Mouse (Mus musculus): ENCODE measurements around the gene Asb8. TPM values are rescaled to one million over a fixed set of nuclear protein-coding genes. Genes with fewer than 3 reads are reported as not detected.

The Asb8 gene
- polyA plus RNA-seq, 1 experiment from 2014 or later = 31.3 TPM

GRCm38 (mm10) chr15:98092372-98093120 lies 72.9 kb downstream of the Asb8 start, which contains the start of gene Pfkm:
Pfkm (plus strand) TSS chr15:98092589.
- under 1% methylated on average over 30 of the region's 30 CpGs for WGBS
- peak within 1 kb of the TSS; percentile 90 for H3K4me3 ChIP-seq (ENCODE audit: low read depth, low read length)
- no peaks in the 10 kb centered on the region for H3K9me3 ChIP-seq (ENCODE audit: control insufficient read depth, low read length)
- H3K4me2 ChIP-seq (replicated peaks; ENCODE audit: low read depth) = peak within 1 kb of the TSS; percentile 77
- H3K4me1 ChIP-seq (replicated peaks; ENCODE audit: control insufficient read depth, insufficient read depth) = peaks cover 4% of the 10 kb centered on the region
- no peak for ATAC-seq (ENCODE audit: low FRiP score, low TSS enrichment)
- no peaks in the 10 kb centered on the region for H3K27me3 ChIP-seq (ENCODE audit: control insufficient read depth, insufficient read depth, low read length)
- DNase-seq (ENCODE audit: low spot score) = no peak
- peak within 1 kb of the TSS; percentile 95 for H3K27ac ChIP-seq (replicated peaks)
- TF ChIP-seq CTCF (IDR thresholded peaks at IDR 0.05; ENCODE audit: low read depth) = no peak
- TF ChIP-seq EP300 (optimal IDR thresholded peaks at IDR 0.05) = no peak
- no peaks in the 10 kb centered on the region for H3K36me3 ChIP-seq (ENCODE audit: control insufficient read depth, insufficient read depth, low read length)
- H3K9ac ChIP-seq (ENCODE audit: low read length) = peak within 1 kb of the TSS; percentile 96

GRCm38 (mm10) chr15:98091841-98092240 lies 73.6 kb downstream of the Asb8 start:
- H3K4me1 ChIP-seq (replicated peaks; ENCODE audit: control insufficient read depth, insufficient read depth) = peaks cover 4% of the 10 kb centered on the region
- ATAC-seq (ENCODE audit: low FRiP score, low TSS enrichment) (no peak), DNase-seq (ENCODE audit: low spot score) (no peak)
- no peak overlapping the region for H3K27ac ChIP-seq (replicated peaks)
- peak overlapping the region; percentile 77 for H3K4me2 ChIP-seq (replicated peaks; ENCODE audit: low read depth)
- TF ChIP-seq CTCF (IDR thresholded peaks at IDR 0.05; ENCODE audit: low read depth) = no peak
- TF ChIP-seq EP300 (optimal IDR thresholded peaks at IDR 0.05) = peak; percentile 40
- H3K9ac ChIP-seq (ENCODE audit: low read length) = 0 out of 2 replicates have a peak overlapping the region, but pooled peaks have one; percentile 23
- no peaks in the 10 kb centered on the region for H3K27me3 ChIP-seq (ENCODE audit: control insufficient read depth, insufficient read depth, low read length)
- WGBS = 10% methylated on average over 4 of the region's 4 CpGs
- no peaks in the 10 kb centered on the region for H3K36me3 ChIP-seq (ENCODE audit: control insufficient read depth, insufficient read depth, low read length)
- peak overlapping the region; percentile 90; the same call in 1 of the 2 replicates for H3K4me3 ChIP-seq (ENCODE audit: low read depth, low read length)
- no peaks in the 10 kb centered on the region for H3K9me3 ChIP-seq (ENCODE audit: control insufficient read depth, low read length)

- Histone ChIP-seq H3K4me3 (ENCODE audit: low read depth, low read length) (no peak overlapping the region), H3K9ac (ENCODE audit: low read length) (no peak overlapping the region), H3K36me3 (ENCODE audit: control insufficient read depth, insufficient read depth, low read length) (0 out of 2 replicates have a peak, but pooled peaks cover 2% of the 10 kb centered on the region), H3K27me3 (ENCODE audit: control insufficient read depth, insufficient read depth, low read length) (no peaks in the 10 kb centered on the region), H3K4me2 (replicated peaks; ENCODE audit: low read depth) (no peak overlapping the region), H3K27ac (replicated peaks) (no peak overlapping the region), H3K9me3 (ENCODE audit: control insufficient read depth, low read length) (no peaks in the 10 kb centered on the region), H3K4me1 (replicated peaks; ENCODE audit: control insufficient read depth, insufficient read depth) (peaks cover 4% of the 10 kb centered on the region)
- 71% methylated on average over 9 of the region's 9 CpGs for WGBS
- TF ChIP-seq CTCF (IDR thresholded peaks at IDR 0.05; ENCODE audit: low read depth) = peak; percentile 74
- TF ChIP-seq EP300 (optimal IDR thresholded peaks at IDR 0.05) = no peak
- no peak for ATAC-seq (ENCODE audit: low FRiP score, low TSS enrichment)
- peak; percentile 38 for DNase-seq (ENCODE audit: low spot score)
Observed at GRCm38 (mm10) chr15:98089421-98090183, 75.8 kb downstream of the Asb8 start.

- TF ChIP-seq EP300 (optimal IDR thresholded peaks at IDR 0.05) = no peak
- TF ChIP-seq CTCF (IDR thresholded peaks at IDR 0.05; ENCODE audit: low read depth) = no peak
- H3K27me3 ChIP-seq (ENCODE audit: control insufficient read depth, insufficient read depth, low read length) = no peaks in the 10 kb centered on the region
- WGBS = 93% methylated on average over 1 of the region's 1 CpGs
Observed at GRCm38 (mm10) chr15:98088889-98089288, 76.5 kb downstream of the Asb8 start.

More at GRCm38 (mm10) chr15:98088889-98089288, 76.5 kb downstream of the Asb8 start:
- ATAC-seq (ENCODE audit: low FRiP score, low TSS enrichment) = no peak
- no peak for DNase-seq (ENCODE audit: low spot score)
- Histone ChIP-seq H3K4me2 (replicated peaks; ENCODE audit: low read depth) (no peak overlapping the region), H3K4me3 (ENCODE audit: low read depth, low read length) (no peak overlapping the region), H3K36me3 (ENCODE audit: control insufficient read depth, insufficient read depth, low read length) (0 out of 2 replicates have a peak, but pooled peaks cover 2% of the 10 kb centered on the region), H3K4me1 (replicated peaks; ENCODE audit: control insufficient read depth, insufficient read depth) (peaks cover 4% of the 10 kb centered on the region), H3K9ac (ENCODE audit: low read length) (no peak overlapping the region), H3K9me3 (ENCODE audit: control insufficient read depth, low read length) (no peaks in the 10 kb centered on the region), H3K27ac (replicated peaks) (no peak overlapping the region)

Other genes starting within 250 kb of the Asb8 start
- 33.1 and 39.8 TPM in 2 replicates for gene Tmem106c, start 201.4 kb downstream of the Asb8 start, polyA plus RNA-seq (2015; fragmentation: Nextera tagmentation; extraction: Ambion mirVana)
- gene Col2a1, start 160.9 kb downstream of the Asb8 start, polyA plus RNA-seq (2015; fragmentation: Nextera tagmentation; extraction: Ambion mirVana) = 0.05 and 0.21 TPM in 2 replicates
- 15.5 and 16.7 TPM in 2 replicates for gene Pfkm, start 73.0 kb downstream of the Asb8 start, polyA plus RNA-seq (2015; fragmentation: Nextera tagmentation; extraction: Ambion mirVana)
- gene Senp1, start 71.9 kb downstream of the Asb8 start, polyA plus RNA-seq (2015; fragmentation: Nextera tagmentation; extraction: Ambion mirVana) = 10.0 and 10.8 TPM in 2 replicates
- gene Ccdc184, start 1.5 kb upstream of the Asb8 start, polyA plus RNA-seq (2015; fragmentation: Nextera tagmentation; extraction: Ambion mirVana) = 0.92 and 0.95 TPM in 2 replicates
- gene Olfr288, start 29.9 kb upstream of the Asb8 start, polyA plus RNA-seq (2015; fragmentation: Nextera tagmentation; extraction: Ambion mirVana) = not detected in 2 replicates
- gene Gm44579, start 55.4 kb upstream of the Asb8 start, polyA plus RNA-seq (2015; fragmentation: Nextera tagmentation; extraction: Ambion mirVana) = not detected in 2 replicates
- not detected in 2 replicates for gene Olfr287, start 55.4 kb upstream of the Asb8 start, polyA plus RNA-seq (2015; fragmentation: Nextera tagmentation; extraction: Ambion mirVana)
- not detected in 2 replicates for gene Olfr286, start 68.8 kb upstream of the Asb8 start, polyA plus RNA-seq (2015; fragmentation: Nextera tagmentation; extraction: Ambion mirVana)
- gene H1fnt, start 91.7 kb upstream of the Asb8 start, polyA plus RNA-seq (2015; fragmentation: Nextera tagmentation; extraction: Ambion mirVana) = not detected in 2 replicates
- gene Zfp641, start 130.5 kb upstream of the Asb8 start, polyA plus RNA-seq (2015; fragmentation: Nextera tagmentation; extraction: Ambion mirVana) = 0.22 and 0.30 TPM in 2 replicates
- not detected in 2 replicates for gene Olfr285, start 151.7 kb upstream of the Asb8 start, polyA plus RNA-seq (2015; fragmentation: Nextera tagmentation; extraction: Ambion mirVana)
- not detected in 2 replicates for gene Olfr284, start 175.4 kb upstream of the Asb8 start, polyA plus RNA-seq (2015; fragmentation: Nextera tagmentation; extraction: Ambion mirVana)
- gene Olfr283, start 215.3 kb upstream of the Asb8 start, polyA plus RNA-seq (2015; fragmentation: Nextera tagmentation; extraction: Ambion mirVana) = not detected in 2 replicates

All from stomach, postnatal 0 days (tissue).